Mouse (Mus musculus): ENCODE measurements at regions not wholly inside any gene's neighbourhood (a gene's known extent, or its start where the extent isn't known, plus 50 kb on each side); places are given as distances from the start of the nearest gene placed in this dataset.

- Histone ChIP-seq H3K36me3 (ENCODE audit: insufficient read depth) (no peaks in the 10 kb centered on the region), H3K9ac (no peak overlapping the region), H3K9me3 (ENCODE audit: low read length) (no peaks in the 10 kb centered on the region), H3K27me3 (ENCODE audit: insufficient read depth, low read length) (no peaks in the 10 kb centered on the region), H3K27ac (ENCODE audit: low read depth, low read length) (no peak overlapping the region), H3K4me1 (ENCODE audit: insufficient read depth) (no peaks in the 10 kb centered on the region), H3K4me2 (ENCODE audit: low read depth) (no peak overlapping the region), H3K4me3 (ENCODE audit: low read depth, low read length) (no peak overlapping the region)
- DNase-seq (no peak), ATAC-seq (no peak)
- TF ChIP-seq CTCF (IDR thresholded peaks at IDR 0.05; ENCODE audit: low read depth), result no peak
- WGBS, result 88% methylated on average over 4 of the region's 4 CpGs
Measured at GRCm38 (mm10) chr1:183930363-183930982, 82.6 kb upstream of the Dusp10 start.

- H3K4me2 ChIP-seq (ENCODE audit: low read depth), result no peak overlapping the region
- H3K4me3 ChIP-seq (ENCODE audit: low read depth, low read length), result no peak overlapping the region
- no peak for ATAC-seq
- H3K27me3 ChIP-seq (ENCODE audit: insufficient read depth, low read length), result no peaks in the 10 kb centered on the region
- H3K9me3 ChIP-seq (ENCODE audit: low read length), result no peaks in the 10 kb centered on the region
- DNase-seq, result no peak
- WGBS, result 78% methylated on average over 3 of the region's 3 CpGs
- no peaks in the 10 kb centered on the region for H3K36me3 ChIP-seq (ENCODE audit: insufficient read depth)
- no peak overlapping the region for H3K27ac ChIP-seq (ENCODE audit: low read depth, low read length)
- TF ChIP-seq CTCF (IDR thresholded peaks at IDR 0.05; ENCODE audit: low read depth), result no peak
- no peak overlapping the region for H3K9ac ChIP-seq
- H3K4me1 ChIP-seq (ENCODE audit: insufficient read depth), result no peaks in the 10 kb centered on the region
Measured at GRCm38 (mm10) chr1:183931141-183931540, 82.0 kb upstream of the Dusp10 start.

GRCm38 (mm10) chr1:183933845-183934244 is 79.3 kb upstream of the Dusp10 start:
- no peak for TF ChIP-seq CTCF (IDR thresholded peaks at IDR 0.05; ENCODE audit: low read depth)
- 88% methylated on average over 2 of the region's 2 CpGs for WGBS
- Histone ChIP-seq H3K4me3 (ENCODE audit: low read depth, low read length) (no peak overlapping the region), H3K9ac (no peak overlapping the region), H3K4me1 (ENCODE audit: insufficient read depth) (no peaks in the 10 kb centered on the region), H3K36me3 (ENCODE audit: insufficient read depth) (no peaks in the 10 kb centered on the region), H3K27ac (ENCODE audit: low read depth, low read length) (no peak overlapping the region), H3K9me3 (ENCODE audit: low read length) (no peaks in the 10 kb centered on the region), H3K27me3 (ENCODE audit: insufficient read depth, low read length) (no peaks in the 10 kb centered on the region), H3K4me2 (ENCODE audit: low read depth) (no peak overlapping the region)
- DNase-seq, result no peak
- no peak for ATAC-seq

GRCm38 (mm10) chr1:183937166-183937565 is 75.9 kb upstream of the Dusp10 start:
- Histone ChIP-seq H3K9ac (no peak overlapping the region), H3K4me3 (ENCODE audit: low read depth, low read length) (no peak overlapping the region), H3K4me2 (ENCODE audit: low read depth) (no peak overlapping the region), H3K9me3 (ENCODE audit: low read length) (no peaks in the 10 kb centered on the region), H3K27ac (ENCODE audit: low read depth, low read length) (no peak overlapping the region), H3K27me3 (ENCODE audit: insufficient read depth, low read length) (no peaks in the 10 kb centered on the region), H3K4me1 (ENCODE audit: insufficient read depth) (no peaks in the 10 kb centered on the region), H3K36me3 (ENCODE audit: insufficient read depth) (no peaks in the 10 kb centered on the region)
- 89% methylated on average over 11 of the region's 11 CpGs for WGBS
- no peak for DNase-seq
- TF ChIP-seq CTCF (IDR thresholded peaks at IDR 0.05; ENCODE audit: low read depth), result no peak
- no peak for ATAC-seq

- Histone ChIP-seq H3K36me3 (ENCODE audit: insufficient read depth) (no peaks in the 10 kb centered on the region), H3K4me2 (ENCODE audit: low read depth) (no peak overlapping the region), H3K9me3 (ENCODE audit: low read length) (no peaks in the 10 kb centered on the region), H3K4me3 (ENCODE audit: low read depth, low read length) (no peak overlapping the region), H3K9ac (no peak overlapping the region), H3K27me3 (ENCODE audit: insufficient read depth, low read length) (no peaks in the 10 kb centered on the region), H3K4me1 (ENCODE audit: insufficient read depth) (no peaks in the 10 kb centered on the region), H3K27ac (ENCODE audit: low read depth, low read length) (no peak overlapping the region)
- ATAC-seq, result no peak
- no peak for DNase-seq
- no peak for TF ChIP-seq CTCF (IDR thresholded peaks at IDR 0.05; ENCODE audit: low read depth)
- WGBS, result 82% methylated on average over 6 of the region's 6 CpGs
Measured at GRCm38 (mm10) chr1:183938361-183938760, 74.7 kb upstream of the Dusp10 start.

GRCm38 (mm10) chr1:183940706-183941105 is 72.4 kb upstream of the Dusp10 start:
- no peak overlapping the region for H3K27ac ChIP-seq (ENCODE audit: low read depth, low read length)
- H3K4me1 ChIP-seq (ENCODE audit: insufficient read depth), result no peaks in the 10 kb centered on the region
- no peak overlapping the region for H3K4me3 ChIP-seq (ENCODE audit: low read depth, low read length)
- WGBS, result 91% methylated on average over 2 of the region's 2 CpGs
- H3K27me3 ChIP-seq (ENCODE audit: insufficient read depth, low read length), result no peaks in the 10 kb centered on the region
- TF ChIP-seq CTCF (IDR thresholded peaks at IDR 0.05; ENCODE audit: low read depth), result no peak
- no peaks in the 10 kb centered on the region for H3K36me3 ChIP-seq (ENCODE audit: insufficient read depth)
- ATAC-seq (no peak), DNase-seq (no peak)
- no peak overlapping the region for H3K4me2 ChIP-seq (ENCODE audit: low read depth)
- no peaks in the 10 kb centered on the region for H3K9me3 ChIP-seq (ENCODE audit: low read length)
- no peak overlapping the region for H3K9ac ChIP-seq

- ATAC-seq (no peak), DNase-seq (no peak)
- no peak for TF ChIP-seq CTCF (IDR thresholded peaks at IDR 0.05; ENCODE audit: low read depth)
- no peak overlapping the region for H3K27ac ChIP-seq (ENCODE audit: low read depth, low read length)
- H3K4me2 ChIP-seq (ENCODE audit: low read depth), result no peak overlapping the region
- H3K9ac ChIP-seq, result no peak overlapping the region
- H3K9me3 ChIP-seq (ENCODE audit: low read length), result no peaks in the 10 kb centered on the region
- H3K4me3 ChIP-seq (ENCODE audit: low read depth, low read length), result no peak overlapping the region
- no peaks in the 10 kb centered on the region for H3K27me3 ChIP-seq (ENCODE audit: insufficient read depth, low read length)
- no peaks in the 10 kb centered on the region for H3K36me3 ChIP-seq (ENCODE audit: insufficient read depth)
- H3K4me1 ChIP-seq (ENCODE audit: insufficient read depth), result no peaks in the 10 kb centered on the region
- WGBS, result 96% methylated on average over 8 of the region's 8 CpGs
Measured at GRCm38 (mm10) chr1:183946241-183946640, 66.9 kb upstream of the Dusp10 start.

All from forebrain, postnatal 0 days (tissue).